Mouse (Mus musculus) MEL (cell line): ENCODE results near the gene Pcgf5.

Experiments
- CHD1 ChIP-seq: IDR thresholded peaks from 2 replicates; pipeline ENCODE4 v1.6.1; 2012; ENCODE audit warnings: low read depth, mild to moderate bottlenecking, inconsistent platforms, low read length, improper control_type of control experiment
- CHD2 ChIP-seq: IDR thresholded peaks from 2 replicates; pipeline ENCODE4 v1.6.1; 2011; ENCODE audit warnings: low read length, improper control_type of control experiment
- CTCF ChIP-seq, 3 experiments: IDR thresholded peaks in 2 of 3; conservative IDR thresholded peaks in 1 of 3; 2 replicates each; pipeline ENCODE4 v1.5.1; 2011 to 2012; ENCODE audit warnings: low read length in 3 of 3, low read depth in 2 of 3, mild to moderate bottlenecking in 2 of 3, improper control_type of control experiment in 1 of 3, inconsistent platforms in 1 of 3, mixed read lengths in 1 of 3, moderate library complexity in 1 of 3; ENCODE audit not compliant: control insufficient read depth in 1 of 3, insufficient read depth in 1 of 3, poor library complexity in 1 of 3, severe bottlenecking in 1 of 3
- E2F4 ChIP-seq: IDR thresholded peaks from 2 replicates; pipeline ENCODE4 v1.6.1; 2011; ENCODE audit warnings: low read depth, low read length, improper control_type of control experiment, borderline replicate concordance
- GABPA ChIP-seq: IDR thresholded peaks from 2 replicates; pipeline ENCODE4 v1.6.1; 2012; ENCODE audit warnings: low read depth, mild to moderate bottlenecking, inconsistent platforms, low read length, improper control_type of control experiment, moderate library complexity
- KAT2A ChIP-seq: conservative IDR thresholded peaks from 2 replicates; pipeline ENCODE4 v1.6.1; 2012; ENCODE audit warnings: low read depth, low read length, improper control_type of control experiment, inconsistent platforms
- MAZ ChIP-seq: IDR thresholded peaks from 2 replicates; pipeline ENCODE4 v1.6.1; 2012; ENCODE audit warnings: low read depth, mild to moderate bottlenecking, inconsistent platforms, low read length, improper control_type of control experiment
- MEF2A ChIP-seq: IDR thresholded peaks from 2 replicates; pipeline ENCODE4 v1.6.1; 2014; ENCODE audit warnings: low read depth, mild to moderate bottlenecking, inconsistent platforms, low read length, improper control_type of control experiment; ENCODE audit not compliant: poor library complexity, insufficient replicate concordance, severe bottlenecking; ENCODE audit errors: extremely low read depth
- POLR2A ChIP-seq, 2 experiments: IDR thresholded peaks; 2 replicates each; pipeline ENCODE4 v1.6.1; 2011 to 2012; ENCODE audit warnings: low read length in 2 of 2, mild to moderate bottlenecking in 2 of 2, control low read depth in 1 of 2, improper control_type of control experiment in 1 of 2, low read depth in 1 of 2, moderate library complexity in 1 of 2; ENCODE audit not compliant: control insufficient read depth in 1 of 2, insufficient read depth in 1 of 2, poor library complexity in 1 of 2
- SIN3A ChIP-seq: IDR thresholded peaks from 2 replicates; pipeline ENCODE4 v1.6.1; 2012; ENCODE audit warnings: low read length, improper control_type of control experiment, inconsistent platforms

DNA sequence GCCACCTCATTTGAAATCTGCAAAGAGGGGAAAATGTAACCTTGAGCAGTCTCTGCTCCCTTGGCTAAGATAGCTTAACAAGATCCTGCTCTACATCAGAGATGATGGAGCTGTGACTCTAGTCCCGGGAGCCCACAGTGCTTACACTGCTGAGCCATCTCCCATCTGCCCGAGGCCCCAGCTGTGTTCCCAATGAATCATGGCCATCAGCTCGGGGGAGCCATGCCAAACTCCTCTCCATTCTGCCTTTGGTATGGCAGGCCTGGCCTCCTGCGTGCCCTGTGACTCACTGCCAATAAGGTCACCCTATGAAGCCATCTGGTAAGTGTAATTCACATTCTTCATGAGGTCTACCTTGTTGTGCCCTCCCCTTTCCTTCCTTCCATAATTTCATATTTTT is 149.0 kb downstream of the Pcgf5 start:
- no peak for TF ChIP-seq MAZ
- TF ChIP-seq GABPA, result no peak
- TF ChIP-seq CTCF (IDR thresholded peaks at IDR 0.05 in 2 of 3, conservative IDR thresholded peaks at IDR 0.05 in 1 of 3; ENCODE audit: control insufficient read depth in 1 of 3, insufficient read depth in 1 of 3, low read depth in 2 of 3, low read length in 3 of 3, poor library complexity in 1 of 3, severe bottlenecking in 1 of 3), result no peak
- no peak for TF ChIP-seq KAT2A
- no peak for TF ChIP-seq SIN3A
- TF ChIP-seq CHD1, result no peak
- no peak for TF ChIP-seq E2F4
- no peak for TF ChIP-seq MEF2A
- TF ChIP-seq CHD2, result no peak
- TF ChIP-seq POLR2A (IDR thresholded peaks at IDR 0.05; ENCODE audit: control insufficient read depth in 1 of 2, insufficient read depth in 1 of 2, low read depth in 1 of 2, low read length in 2 of 2, poor library complexity in 1 of 2), result no peak
